Mouse (Mus musculus) cortical plate, adult 2 months (tissue): ENCODE results near the gene Kif26b. TPM values are rescaled to one million over a fixed set of nuclear protein-coding genes. Genes with fewer than 3 reads are reported as not detected.

Experiments
- H3K27ac ChIP-seq: fragments of 200-500 bp; 2 replicates; pipeline ENCODE4 v1.5.1; 2012; ENCODE audit warnings: low read length, control low read depth, inconsistent platforms; ENCODE audit not compliant: insufficient read depth
- H3K4me1 ChIP-seq: fragments of 200-500 bp; 2 replicates; pipeline ENCODE4 v1.6.1; 2011; ENCODE audit warnings: low read length; ENCODE audit not compliant: control insufficient read depth, insufficient read depth
- H3K4me3 ChIP-seq: fragments of 200-500 bp; 2 replicates; pipeline ENCODE4 v1.5.1; 2011; ENCODE audit warnings: mild to moderate bottlenecking, low read length, control low read depth; ENCODE audit not compliant: insufficient read depth
- CTCF ChIP-seq: fragments of 200-500 bp; IDR thresholded peaks from 2 replicates; pipeline ENCODE4 v1.5.1; 2011; ENCODE audit warnings: mild to moderate bottlenecking, control low read depth, low read length; ENCODE audit not compliant: insufficient read depth; ENCODE audit errors: extremely low read depth
- POLR2A ChIP-seq: fragments of 200-500 bp; IDR thresholded peaks from 2 replicates; pipeline ENCODE4 v1.6.1; 2011; ENCODE audit warnings: mild to moderate bottlenecking, low read length, control low read depth; ENCODE audit not compliant: insufficient read depth; ENCODE audit errors: extremely low read depth
- polyA plus RNA-seq: library from polyadenylated mRNA; depleted of rRNA; stranded (reverse); fragments of >200 nt; gene quantifications from 2 replicates; pipeline ENCODE4 v1.2.3, GENCODE M21; 2012

Kif26b gene
- polyA plus RNA-seq, 1 experiment = 1.9 TPM

DNA sequence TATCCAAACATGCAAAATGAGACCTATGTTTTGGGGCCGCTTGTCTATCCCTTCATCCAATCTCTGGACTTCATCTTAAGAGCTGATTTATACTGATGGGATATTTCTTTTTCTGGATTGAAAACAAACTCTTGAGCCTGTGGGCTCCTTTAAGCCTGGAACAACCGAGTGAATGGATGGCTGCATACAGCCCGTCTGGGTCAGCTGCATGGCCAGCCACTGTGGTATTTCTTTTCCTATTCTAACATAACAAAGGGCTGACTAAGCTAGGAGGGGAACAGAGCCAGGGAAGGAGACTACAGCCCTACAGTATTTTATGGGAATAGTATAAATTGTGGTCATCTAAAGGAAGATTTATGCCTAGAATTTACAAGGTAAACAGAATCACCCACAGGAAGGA lies 229.5 kb downstream of the Kif26b start:
- TF ChIP-seq POLR2A = no peak
- no peak for TF ChIP-seq CTCF

DNA sequence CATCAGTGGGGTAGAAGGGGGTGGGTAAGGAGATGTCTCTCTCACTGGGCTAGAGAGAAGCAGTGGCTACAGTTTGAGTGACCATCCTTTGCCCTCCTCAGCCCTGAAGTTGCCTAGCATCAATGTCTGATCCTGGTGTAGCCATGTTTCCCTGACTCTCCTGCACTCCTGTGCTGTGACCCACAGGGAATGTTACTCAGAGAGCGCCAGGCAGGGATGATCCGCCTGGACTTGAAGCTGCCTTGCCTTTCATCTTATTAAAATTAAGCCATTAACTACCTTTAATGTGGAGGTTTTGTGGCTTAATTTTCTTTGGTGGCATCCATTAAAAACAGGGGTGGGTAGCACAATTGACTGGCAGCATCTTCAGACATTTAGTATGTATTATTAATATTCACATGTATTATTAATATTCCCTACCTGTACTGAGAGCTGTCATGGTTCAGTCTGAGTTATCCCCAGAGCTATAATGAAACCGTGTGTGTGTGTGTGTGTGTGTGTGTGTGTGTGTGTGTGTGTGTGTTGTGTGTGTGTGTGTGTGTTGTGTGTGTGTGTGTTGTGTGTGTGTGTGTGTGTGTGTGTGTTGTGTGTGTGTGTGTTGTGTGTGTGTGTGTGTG lies 233.3 kb downstream of the Kif26b start:
- no peak for TF ChIP-seq POLR2A
- no peak for TF ChIP-seq CTCF
- H3K4me3 ChIP-seq = no peak overlapping the region
- H3K27ac ChIP-seq = no peak overlapping the region

More for the DNA sequence above, 229.5 kb downstream of the Kif26b start:
- no peak overlapping the region for H3K27ac ChIP-seq
- H3K4me3 ChIP-seq = no peak overlapping the region
- H3K4me1 ChIP-seq = no peaks in the 10 kb centered on the region

DNA sequence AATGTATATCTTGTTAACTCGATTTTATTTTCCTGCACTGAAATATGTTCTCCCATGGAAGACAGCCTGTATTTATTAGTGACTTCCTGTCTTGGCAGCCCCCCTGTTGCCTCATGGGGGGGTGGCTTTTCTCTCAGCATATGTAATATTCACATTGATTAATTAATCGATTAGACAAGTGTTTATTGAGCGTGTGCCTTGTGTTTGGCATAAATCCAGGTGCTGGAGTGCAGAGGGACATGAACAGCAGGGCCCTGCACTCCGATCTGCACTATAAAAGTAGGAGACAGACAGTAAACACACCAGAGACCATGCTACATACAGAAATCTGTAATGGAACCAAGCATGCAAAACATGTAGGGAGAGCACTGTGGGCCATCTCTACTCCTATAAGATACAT lies 236.0 kb downstream of the Kif26b start:
- Histone ChIP-seq H3K4me1 (no peaks in the 10 kb centered on the region), H3K27ac (no peak overlapping the region), H3K4me3 (no peak overlapping the region)
- TF ChIP-seq POLR2A (no peak), CTCF (no peak)

More for the DNA sequence above, 233.3 kb downstream of the Kif26b start:
- no peaks in the 10 kb centered on the region for H3K4me1 ChIP-seq

DNA sequence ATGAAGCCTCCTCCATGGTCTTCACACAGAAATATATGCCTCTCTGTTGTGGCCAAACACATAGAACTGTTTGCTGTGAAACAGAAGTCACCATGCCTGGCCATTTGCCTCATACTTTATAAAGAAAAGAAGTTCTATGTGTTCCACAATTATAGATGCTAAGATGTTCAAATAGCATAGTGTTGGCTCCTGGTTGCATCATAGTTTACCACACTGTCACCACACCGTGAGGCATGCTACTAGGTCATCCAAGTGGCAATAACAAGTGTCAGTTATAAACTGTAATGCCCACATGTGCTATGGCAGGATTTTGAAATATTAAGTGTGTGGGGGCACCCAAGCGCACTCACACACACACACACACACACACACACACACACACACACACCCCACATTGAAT lies 236.7 kb downstream of the Kif26b start:
- Histone ChIP-seq H3K4me3 (no peak overlapping the region), H3K27ac (no peak overlapping the region), H3K4me1 (no peaks in the 10 kb centered on the region)
- TF ChIP-seq POLR2A = no peak
- TF ChIP-seq CTCF = no peak

DNA sequence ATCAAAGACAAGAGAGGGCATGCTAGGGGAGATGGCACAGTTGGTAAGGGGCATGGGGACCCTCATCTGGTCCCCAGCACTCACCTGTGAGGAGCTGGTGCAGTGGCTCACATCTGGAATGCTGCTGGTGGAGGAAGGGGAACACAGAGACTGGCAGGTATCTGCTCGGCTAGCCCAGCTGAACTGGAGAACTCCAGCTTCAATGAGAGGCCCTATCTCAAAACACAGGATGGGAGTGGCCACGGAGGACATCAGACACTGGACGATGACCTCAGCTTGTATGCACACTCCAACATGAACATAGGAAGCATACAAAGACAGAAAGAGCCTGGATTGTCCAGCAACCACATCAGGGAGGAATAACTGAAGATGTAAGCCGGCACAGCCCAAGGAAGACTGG lies 240.1 kb downstream of the Kif26b start:
- no peak overlapping the region for H3K27ac ChIP-seq
- no peak overlapping the region for H3K4me3 ChIP-seq
- no peaks in the 10 kb centered on the region for H3K4me1 ChIP-seq
- TF ChIP-seq POLR2A (no peak), CTCF (no peak)

DNA sequence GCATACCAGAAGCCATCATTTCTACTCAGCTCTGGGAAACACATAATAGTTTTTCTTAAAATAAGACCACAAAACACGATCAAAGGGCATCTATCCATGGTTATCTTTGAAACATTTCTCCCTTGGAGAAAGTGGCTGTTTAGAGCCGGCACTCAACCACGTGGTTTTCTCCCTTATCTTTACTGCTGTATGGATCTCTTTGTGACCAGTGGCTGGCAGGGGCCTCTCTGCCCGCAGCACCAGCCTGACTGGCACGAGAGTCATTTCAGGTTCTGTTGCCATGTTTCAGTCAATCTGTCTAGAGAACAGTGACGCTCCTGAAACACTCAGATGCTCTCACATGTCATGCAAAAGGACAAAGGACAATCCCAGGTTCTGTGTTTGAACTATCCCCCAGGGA lies 241.1 kb downstream of the Kif26b start:
- H3K4me3 ChIP-seq = no peak overlapping the region
- no peak for TF ChIP-seq CTCF
- TF ChIP-seq POLR2A = no peak
- no peak overlapping the region for H3K27ac ChIP-seq
- H3K4me1 ChIP-seq = no peaks in the 10 kb centered on the region

DNA sequence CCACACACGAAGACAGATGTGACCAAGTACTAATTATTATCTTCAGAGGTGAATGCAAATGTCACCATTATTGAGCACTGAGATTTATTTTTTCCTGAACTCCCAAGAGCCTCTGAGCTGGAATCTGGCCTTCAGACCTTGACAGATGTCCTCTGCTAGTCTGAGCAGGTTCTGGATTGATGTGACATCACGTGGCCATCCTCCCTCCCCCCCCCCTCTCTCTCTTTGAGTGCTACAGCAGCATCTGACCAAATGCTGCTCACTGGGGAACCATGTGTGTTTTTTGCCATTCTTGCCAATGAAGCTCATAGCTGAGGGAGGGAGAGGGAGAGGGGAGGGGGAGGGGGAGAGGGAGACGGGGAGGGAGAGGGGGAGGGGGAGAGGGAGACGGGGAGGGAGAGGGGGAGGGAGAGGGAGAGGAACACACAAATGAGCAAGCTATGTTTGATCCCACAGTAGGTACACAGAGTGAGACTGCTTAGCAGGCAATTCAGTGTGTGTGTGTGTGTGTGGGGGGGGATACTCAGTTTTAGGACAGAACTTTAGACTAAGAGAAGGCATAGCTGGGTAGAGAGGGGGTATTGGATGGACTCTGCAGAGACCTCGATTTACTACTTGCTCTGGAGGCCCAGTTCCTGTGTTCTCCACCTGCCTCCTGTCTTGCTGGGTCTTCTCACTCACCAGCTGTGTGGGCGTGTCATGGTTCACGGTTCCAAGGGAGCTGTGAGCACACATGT lies 241.9 kb downstream of the Kif26b start:
- Histone ChIP-seq H3K4me1 (no peaks in the 10 kb centered on the region), H3K27ac (no peak overlapping the region), H3K4me3 (no peak overlapping the region)
- TF ChIP-seq POLR2A = no peak
- no peak for TF ChIP-seq CTCF

DNA sequence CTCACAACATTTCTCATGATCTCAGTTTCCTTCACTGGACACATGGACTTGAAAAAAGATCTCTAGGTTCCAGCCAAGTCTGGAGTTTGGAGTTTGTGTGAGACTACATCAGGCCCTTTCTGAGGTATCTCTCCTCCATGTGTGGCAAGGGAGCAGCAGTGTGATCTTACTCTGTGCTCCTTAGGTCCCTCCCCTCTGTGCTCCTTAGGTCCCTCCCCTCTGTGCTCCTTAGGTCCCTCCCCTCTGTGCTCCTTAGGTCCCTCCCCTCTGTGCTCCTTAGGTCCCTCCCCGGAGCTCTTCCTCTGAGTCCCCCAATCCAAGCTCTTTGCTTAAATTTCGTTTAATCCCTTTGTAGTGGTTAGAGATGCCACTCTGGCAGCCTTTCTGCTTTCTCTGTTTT lies 250.8 kb downstream of the Kif26b start:
- H3K4me3 ChIP-seq = no peak overlapping the region

DNA sequence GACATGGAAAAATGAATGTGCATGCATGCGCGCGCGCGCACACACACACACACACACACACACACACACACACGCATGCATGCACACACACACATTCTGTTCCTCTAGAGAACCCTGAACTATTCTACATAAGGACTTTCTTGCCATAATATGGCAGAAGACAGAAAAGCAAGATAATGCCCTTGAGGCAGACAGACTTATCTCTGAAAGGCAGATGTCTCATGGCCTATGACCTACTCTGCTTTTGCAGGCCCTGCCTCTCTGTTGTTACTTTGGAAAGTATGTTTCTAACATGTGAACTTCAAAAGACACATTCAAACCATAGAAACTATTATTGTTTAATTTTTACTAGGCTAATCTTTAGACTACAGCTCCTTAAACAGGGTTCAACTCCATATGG lies 255.1 kb downstream of the Kif26b start:
- Histone ChIP-seq H3K4me3 (no peak overlapping the region), H3K27ac (no peak overlapping the region), H3K4me1 (no peaks in the 10 kb centered on the region)
- no peak for TF ChIP-seq CTCF
- TF ChIP-seq POLR2A = no peak

More for the DNA sequence above, 250.8 kb downstream of the Kif26b start:
- Histone ChIP-seq H3K27ac (no peak overlapping the region), H3K4me1 (no peaks in the 10 kb centered on the region)
- TF ChIP-seq POLR2A (no peak), CTCF (no peak)

DNA sequence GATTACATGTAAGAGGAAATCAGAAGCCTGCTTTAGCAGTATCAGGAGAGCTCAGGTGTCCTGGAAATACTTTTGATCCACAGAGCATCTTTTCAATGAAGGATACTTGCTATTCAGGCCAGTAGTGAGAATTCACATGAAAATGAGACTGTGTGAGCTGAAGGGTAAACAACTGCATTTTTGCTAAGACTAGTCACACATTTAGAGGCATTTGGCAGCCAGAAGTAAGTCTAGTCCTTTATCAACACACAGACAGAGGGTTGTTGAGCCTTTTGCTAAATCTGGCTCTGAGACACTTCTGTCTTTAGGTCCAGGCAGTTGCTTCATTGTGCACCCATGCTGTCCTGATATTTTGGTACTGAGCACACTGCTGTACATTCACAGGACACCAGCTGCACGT lies 262.3 kb downstream of the Kif26b start:
- TF ChIP-seq CTCF = no peak
- Histone ChIP-seq H3K27ac (no peak overlapping the region), H3K4me1 (0 out of 2 replicates have a peak, but pooled peaks cover 1% of the 10 kb centered on the region), H3K4me3 (no peak overlapping the region)

DNA sequence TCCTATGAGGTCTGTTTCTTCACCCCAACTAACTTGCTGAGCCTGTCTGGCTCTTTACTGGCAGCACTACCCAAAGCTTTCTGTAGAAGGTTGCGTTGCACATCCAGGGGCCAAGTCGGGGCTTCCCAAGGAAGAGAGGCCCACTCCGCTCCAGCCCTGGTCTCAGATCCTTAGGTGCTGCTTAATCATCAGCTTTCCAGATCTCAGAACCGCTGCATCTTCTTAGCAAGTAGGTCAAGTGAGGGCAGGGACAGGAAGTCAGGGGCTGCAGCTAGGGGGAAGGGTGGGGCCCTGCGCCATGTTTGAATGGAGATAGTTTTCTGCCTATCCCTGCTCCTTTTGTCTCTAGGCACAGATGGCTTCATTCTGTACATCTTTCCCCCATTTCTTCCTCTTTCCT lies 263.8 kb downstream of the Kif26b start:
- H3K4me1 ChIP-seq = 0 out of 2 replicates have a peak, but pooled peaks cover 1% of the 10 kb centered on the region
- H3K4me3 ChIP-seq = no peak overlapping the region
- no peak overlapping the region for H3K27ac ChIP-seq
- TF ChIP-seq POLR2A = no peak
- TF ChIP-seq CTCF = no peak
